Mouse (Mus musculus) ES-E14 (cell line): ENCODE data around the gene Gm15557.

Experiments
- CHD2 ChIP-seq: IDR thresholded peaks from 2 replicates; pipeline ENCODE4 v1.6.1; 2014; ENCODE audit warnings: mild to moderate bottlenecking, low read depth, low read length, inconsistent platforms
- ZC3H11A ChIP-seq: IDR thresholded peaks from 2 replicates; pipeline ENCODE4 v1.6.1; 2012; ENCODE audit warnings: low read depth, mild to moderate bottlenecking, inconsistent platforms, low read length, borderline replicate concordance

- TF ChIP-seq CHD2 (no peak), ZC3H11A (no peak)
These were observed 2.9 kb downstream of the Gm15557 start for GRCm38 (mm10) chr2:155943463-155943862.
